Mouse (Mus musculus) cerebellum, postnatal 4 days (tissue): ENCODE measurements at regions not wholly inside any gene's neighbourhood (a gene's known extent, or its start where the extent isn't known, plus 50 kb on each side); places are given as distances from the start of the nearest gene placed in this dataset.

Source experiments
- DNase-seq, 2 experiments: peaks; one replicate each; pipeline ENCODE4 v3.0.0; 2022; ENCODE audit warnings: low spot score in 2 of 2, mixed read lengths in 1 of 2

- DNase-seq: no peak
Observed at GRCm38 (mm10) chr14:15273107-15273506, 165.7 kb downstream of the Lrrc3b start.

- no peak for DNase-seq
Observed at GRCm38 (mm10) chr14:15272364-15272763, 166.4 kb downstream of the Lrrc3b start.

- peak in 1 of 2 experiments; percentile 2 for DNase-seq
Observed at GRCm38 (mm10) chr14:15266287-15266686, 172.5 kb downstream of the Lrrc3b start.

- no peak for DNase-seq
Observed at GRCm38 (mm10) chr14:15262996-15263395, 175.8 kb downstream of the Lrrc3b start.

- no peak for DNase-seq
Observed at GRCm38 (mm10) chr14:15255729-15256128, 183.1 kb downstream of the Lrrc3b start.

GRCm38 (mm10) chr14:15205626-15206025, 233.2 kb downstream of the Lrrc3b start:
- no peak for DNase-seq

- no peak for DNase-seq
Observed at GRCm38 (mm10) chr14:15204284-15204683, 234.5 kb downstream of the Lrrc3b start.
